Comparison of ENCODE assay signal across 8 mouse cellular contexts in genomic region chr2:119476166-119476565, GRCm38 (mm10). TPM values are rescaled to one million over a fixed set of nuclear protein-coding genes. Genes with fewer than 3 reads are reported as not detected.
A peak's percentile ranks its signal among the peaks of the same experiment; 100 is the strongest.
DNase-seq lines count a peak whose midpoint lies in the region; ATAC-seq and TF ChIP-seq lines count a peak whose summit lies in the region.

No protein-coding gene starts in this region.

- TF ChIP-seq POLR2A in liver, adult 2 months (IDR thresholded peaks at IDR 0.05; ENCODE audit: extremely low read depth, insufficient read depth, low read length), result no peak

- H3K9ac ChIP-seq in liver, adult 2 months (ENCODE audit: low read depth, low read length), result no peak overlapping the region
- H3K9ac ChIP-seq in embryonic facial prominence, embryonic 14.5 days (ENCODE audit: low read depth, low read length), result peak overlapping the region; percentile 98
- H3K9ac ChIP-seq in intestine, embryonic 16.5 days (ENCODE audit: low read depth, low read length), result peak overlapping the region; percentile 99
- H3K9ac ChIP-seq in neural tube, embryonic 12.5 days, result peak overlapping the region; percentile 98; the same call in 1 of the 2 replicates

- no peak for DNase-seq in liver, adult 2 months (ENCODE audit: extremely low read depth, low read depth, low spot score)
- no peak for DNase-seq in liver
- no peak for DNase-seq in embryonic facial prominence, embryonic 14.5 days (ENCODE audit: low spot score)
- DNase-seq in left cerebral cortex, postnatal 36 days (ENCODE audit: low spot score in 2 of 2), result no peak
- no peak for DNase-seq in spleen, postnatal 10 days (ENCODE audit: low spot score in 2 of 2)
- DNase-seq in adrenal gland, postnatal 36 days, result no peak

- no peaks in the 10 kb centered on the region for H3K9me3 ChIP-seq in embryonic facial prominence, embryonic 14.5 days (ENCODE audit: control insufficient read depth, low read length)
- H3K9me3 ChIP-seq in intestine, embryonic 16.5 days (ENCODE audit: control insufficient read depth, low read length), result no peaks in the 10 kb centered on the region
- no peaks in the 10 kb centered on the region for H3K9me3 ChIP-seq in neural tube, embryonic 12.5 days

- ATAC-seq in embryonic facial prominence, embryonic 14.5 days (ENCODE audit: low read depth), result no peak
- ATAC-seq in intestine, embryonic 16.5 days, result no peak
- ATAC-seq in neural tube, embryonic 12.5 days (ENCODE audit: low FRiP score, low read depth), result no peak

- TF ChIP-seq CTCF in liver, adult 2 months (IDR thresholded peaks at IDR 0.05; ENCODE audit: low read depth, low read length), result no peak

- peaks cover 3% of the 10 kb centered on the region; the same call in 1 of the 2 replicates for H3K36me3 ChIP-seq in liver, adult 2 months (ENCODE audit: control insufficient read depth, insufficient read depth, low read length)
- H3K36me3 ChIP-seq in embryonic facial prominence, embryonic 14.5 days (ENCODE audit: control insufficient read depth, insufficient read depth, low read length), result peaks cover 6% of the 10 kb centered on the region; the same call in 1 of the 2 replicates
- H3K36me3 ChIP-seq in intestine, embryonic 16.5 days (ENCODE audit: control insufficient read depth, insufficient read depth, low read length), result no peaks in the 10 kb centered on the region
- no peaks in the 10 kb centered on the region for H3K36me3 ChIP-seq in neural tube, embryonic 12.5 days

- H3K4me2 ChIP-seq in embryonic facial prominence, embryonic 14.5 days (ENCODE audit: low read depth, low read length), result peak overlapping the region; percentile 79
- peak overlapping the region; percentile 72 for H3K4me2 ChIP-seq in intestine, embryonic 16.5 days (ENCODE audit: low read depth, low read length)
- peak overlapping the region; percentile 78 for H3K4me2 ChIP-seq in neural tube, embryonic 12.5 days (replicated peaks)

- peak overlapping the region; percentile 81; the same call in 1 of the 2 replicates for H3K4me3 ChIP-seq in liver, adult 2 months (ENCODE audit: insufficient read depth, low read depth, low read length)
- peak overlapping the region; percentile 53 for H3K4me3 ChIP-seq in embryonic facial prominence, embryonic 14.5 days (ENCODE audit: low read depth, low read length)
- peak overlapping the region; percentile 93 for H3K4me3 ChIP-seq in intestine, embryonic 16.5 days (ENCODE audit: low read length)
- peak overlapping the region; percentile 93 for H3K4me3 ChIP-seq in neural tube, embryonic 12.5 days

- no peaks in the 10 kb centered on the region for H3K27me3 ChIP-seq in liver, adult 2 months (ENCODE audit: control insufficient read depth, insufficient read depth, low read length)
- no peaks in the 10 kb centered on the region for H3K27me3 ChIP-seq in embryonic facial prominence, embryonic 14.5 days (replicated peaks; ENCODE audit: control insufficient read depth, insufficient read depth, low read length)
- no peaks in the 10 kb centered on the region for H3K27me3 ChIP-seq in intestine, embryonic 16.5 days (replicated peaks; ENCODE audit: control insufficient read depth, insufficient read depth, low read length)
- no peaks in the 10 kb centered on the region for H3K27me3 ChIP-seq in neural tube, embryonic 12.5 days (replicated peaks)

- peaks cover 12% of the 10 kb centered on the region; the same call in 1 of the 2 replicates for H3K79me2 ChIP-seq in liver, adult 2 months (ENCODE audit: control insufficient read depth, insufficient read depth, low read length)

- intact Hi-C loops in left cerebral cortex, postnatal 36 days (cut with DNase I), result loop anchor here (2.0 to 5.0 kb wide), 3 partner anchors 71 to 189 kb away; partner anchors contain the start of genes Chp1, Exd1 and Vps18

- H3K27ac ChIP-seq in liver, adult 2 months (replicated peaks; ENCODE audit: insufficient read depth, low read depth, low read length), result no peak overlapping the region
- H3K27ac ChIP-seq in embryonic facial prominence, embryonic 14.5 days (replicated peaks; ENCODE audit: low read depth, low read length), result peak overlapping the region; percentile 98
- peak overlapping the region; percentile 99; the same call in 1 of the 2 replicates for H3K27ac ChIP-seq in intestine, embryonic 16.5 days (ENCODE audit: low read length)
- no peak overlapping the region for H3K27ac ChIP-seq in neural tube, embryonic 12.5 days

- 13% methylated on average over 7 of the region's 7 CpGs for WGBS in liver, adult 2 months
- WGBS in embryonic facial prominence, embryonic 14.5 days, result 9% methylated on average over 7 of the region's 7 CpGs
- whole genome bisulfite sequencing in intestine, embryonic 16.5 days, result 12% methylated on average over 7 of the region's 7 CpGs
- 29% methylated on average over 7 of the region's 7 CpGs for WGBS in neural tube, embryonic 12.5 days

- H3K4me1 ChIP-seq in liver, adult 2 months (ENCODE audit: control insufficient read depth, insufficient read depth, low read length), result peaks cover 8% of the 10 kb centered on the region
- H3K4me1 ChIP-seq in embryonic facial prominence, embryonic 14.5 days (ENCODE audit: control insufficient read depth, insufficient read depth, low read length), result peaks cover 11% of the 10 kb centered on the region; the same call in 1 of the 2 replicates
- peaks cover 9% of the 10 kb centered on the region; the same call in 1 of the 2 replicates for H3K4me1 ChIP-seq in intestine, embryonic 16.5 days (ENCODE audit: control insufficient read depth, insufficient read depth, low read length)
- peaks cover 14% of the 10 kb centered on the region; the same call in 1 of the 2 replicates for H3K4me1 ChIP-seq in neural tube, embryonic 12.5 days

RNA-seq across cellular contexts. Expression of gene Ino80, which starts 1.3 kb away (rescaled TPM):
- 8.7 and 9.9 TPM in 2 replicates for total RNA-seq in liver, adult 2 months (2014; rRNA removed)
- 2.8 and 3.7 TPM in 2 replicates for polyA plus RNA-seq in liver, adult 2 months (2012; rRNA removed)
- 5.1 and 6.8 TPM in 2 replicates for polyA plus RNA-seq in embryonic facial prominence, embryonic 14.5 days (2014; fragmentation: Nextera tagmentation; extraction: Ambion mirVana)
- 3.2 and 3.4 TPM in 2 replicates for polyA plus RNA-seq in intestine, embryonic 16.5 days (2015; fragmentation: Nextera tagmentation; extraction: Ambion mirVana)
- 3.5 and 4.7 TPM in 2 replicates for polyA plus RNA-seq in neural tube, embryonic 12.5 days (2016; fragmentation: Nextera tagmentation; extraction: Ambion mirVana)
- 10 to 100 TPM; 19.8 to 23.3 TPM for total RNA-seq in left cerebral cortex, postnatal 36 days (2021)
- 10 to 100 TPM; 20.5 to 22.5 TPM for total RNA-seq in adrenal gland, postnatal 36 days (2021)

Comparison
In these comparisons a context has a peak if more than half of its experiments do, and no peak if none do; other contexts are left out.
1. H3K27ac ChIP-seq: peak in embryonic facial prominence, embryonic 14.5 days (single experiment) and intestine, embryonic 16.5 days (single experiment); none in liver, adult 2 months (single experiment) and neural tube, embryonic 12.5 days (single experiment).
2. Peak in every context shown above with its lines, with median percentiles within 50 percentile points of each other: H3K4me3 ChIP-seq and H3K4me2 ChIP-seq.